Mouse (Mus musculus): ENCODE measurements at regions not wholly inside any gene's neighbourhood (a gene's known extent, or its start where the extent isn't known, plus 50 kb on each side); places are given as distances from the start of the nearest gene placed in this dataset.

DNA sequence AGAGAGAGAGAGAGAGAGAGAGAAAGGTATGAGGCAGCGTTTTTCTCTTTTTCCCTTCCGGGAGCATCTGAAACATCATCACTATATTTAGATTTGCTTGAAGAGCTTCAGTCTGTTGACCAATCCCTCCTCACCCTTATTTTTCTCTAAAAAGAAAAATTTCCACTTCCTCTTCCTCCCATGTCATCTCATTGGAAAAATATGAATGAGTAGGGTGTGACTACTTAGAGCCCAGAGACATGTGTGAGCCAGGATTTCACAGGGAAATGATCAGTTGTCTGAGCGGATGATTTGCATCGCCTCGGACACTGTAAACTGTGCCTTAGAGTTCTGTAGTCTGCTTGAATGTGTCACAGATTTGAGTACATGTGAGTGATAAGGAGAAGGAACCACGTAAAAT, 111.3 kb upstream of the Ptger4 start:
- in situ Hi-C loops (cut with MboI; ENCODE audit: unreplicated experiment in 2 of 2), result no loop called here

GRCm38 (mm10) chr15:5354328-5354727, 110.3 kb upstream of the Ptger4 start:
- in situ Hi-C loops (cut with MboI; ENCODE audit: unreplicated experiment in 2 of 2), result no loop called here

- in situ Hi-C loops (cut with MboI; ENCODE audit: unreplicated experiment in 2 of 2), result no loop called here
Observed at GRCm38 (mm10) chr15:5348881-5349280, 104.9 kb upstream of the Ptger4 start.

- in situ Hi-C loops (cut with MboI; ENCODE audit: unreplicated experiment in 2 of 2), result no loop called here
Observed at GRCm38 (mm10) chr15:5347674-5348073, 103.7 kb upstream of the Ptger4 start.

DNA sequence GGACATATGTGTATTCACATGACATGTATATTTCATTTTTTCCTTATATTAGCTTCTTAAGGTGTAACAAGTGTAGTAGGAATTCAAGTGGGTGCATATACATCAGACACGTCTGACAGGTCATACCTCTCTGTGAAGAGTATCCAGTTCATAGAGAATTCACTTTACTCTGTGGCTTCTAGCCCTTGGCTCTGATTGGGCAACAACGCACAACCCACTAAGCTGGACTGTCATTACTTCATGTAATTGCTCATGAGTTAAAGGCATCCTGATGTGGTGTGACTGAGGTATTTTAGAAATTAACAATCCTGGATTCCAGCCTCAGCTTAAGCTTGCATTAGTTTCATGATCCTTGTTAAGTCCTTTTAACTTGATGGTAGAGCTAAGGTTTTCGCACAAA, 103.0 kb upstream of the Ptger4 start:
- in situ Hi-C loops (cut with MboI; ENCODE audit: unreplicated experiment in 2 of 2), result no loop called here

GRCm38 (mm10) chr15:5343794-5344193, 99.8 kb upstream of the Ptger4 start:
- in situ Hi-C loops (cut with MboI; ENCODE audit: unreplicated experiment in 2 of 2), result no loop called here

DNA sequence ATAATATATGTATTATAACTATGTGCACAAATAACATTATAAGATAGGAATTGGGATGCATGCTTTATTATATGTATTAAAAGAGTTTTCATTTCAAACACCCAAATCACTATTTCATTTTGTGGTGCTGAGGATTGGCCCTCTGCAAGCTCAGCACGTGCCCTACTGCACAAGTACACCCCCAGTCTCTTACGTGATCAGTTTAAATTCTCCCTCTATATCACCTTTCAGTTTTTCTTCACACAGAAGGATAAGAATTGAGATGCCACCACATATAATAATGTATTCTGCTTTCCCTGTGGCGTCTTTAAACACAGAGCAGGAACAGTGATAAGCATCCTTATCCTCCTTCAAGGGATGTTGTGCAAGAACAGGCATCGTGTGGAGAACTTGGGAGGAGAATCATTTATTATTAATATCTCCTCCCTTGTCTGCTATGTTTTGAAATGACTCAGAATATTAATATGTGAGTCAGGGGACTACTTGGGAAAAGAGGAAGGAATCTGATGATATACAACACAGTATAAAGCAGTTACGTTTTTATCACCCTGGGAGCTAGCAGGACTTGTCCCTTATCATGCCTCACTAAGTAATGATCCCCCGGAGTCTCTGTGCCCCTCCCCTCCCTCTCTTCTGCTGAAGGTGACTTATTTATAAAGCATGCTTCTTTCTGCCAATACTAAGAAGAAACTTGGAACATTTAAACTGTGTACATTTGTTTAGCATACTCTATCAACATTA, 91.7 kb upstream of the Ptger4 start:
- in situ Hi-C loops (cut with MboI; ENCODE audit: unreplicated experiment in 2 of 2), result no loop called here

DNA sequence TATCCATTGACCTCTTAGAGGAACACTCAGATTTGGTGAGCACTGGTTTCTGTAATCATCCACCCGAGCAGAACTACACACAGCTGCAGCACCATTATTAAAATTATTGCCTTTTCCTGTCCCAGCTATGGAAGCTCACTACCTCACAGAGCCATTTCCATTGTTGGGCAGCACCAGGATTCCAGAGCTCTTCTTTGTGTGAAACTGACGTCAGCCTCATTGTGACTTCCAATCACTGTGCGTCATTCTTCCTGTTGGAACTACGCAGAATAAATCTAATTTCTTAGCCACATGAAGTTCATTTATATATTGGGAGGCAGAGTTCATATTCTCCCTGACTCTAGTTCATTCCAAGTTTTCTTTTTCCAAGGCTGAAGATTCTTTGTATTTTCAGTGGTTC, 83.0 kb upstream of the Ptger4 start:
- in situ Hi-C loops (cut with MboI; ENCODE audit: unreplicated experiment in 2 of 2), result no loop called here

GRCm38 (mm10) chr15:5321691-5322090, 77.7 kb upstream of the Ptger4 start:
- in situ Hi-C loops (cut with MboI; ENCODE audit: unreplicated experiment in 2 of 2), result no loop called here

GRCm38 (mm10) chr15:5312231-5312630, 68.2 kb upstream of the Ptger4 start:
- in situ Hi-C loops (cut with MboI; ENCODE audit: unreplicated experiment in 2 of 2), result loop anchor here in 1 of 2 experiments (5.0 kb wide), 1 partner anchor 90 kb away; no protein-coding TSS in a partner anchor

DNA sequence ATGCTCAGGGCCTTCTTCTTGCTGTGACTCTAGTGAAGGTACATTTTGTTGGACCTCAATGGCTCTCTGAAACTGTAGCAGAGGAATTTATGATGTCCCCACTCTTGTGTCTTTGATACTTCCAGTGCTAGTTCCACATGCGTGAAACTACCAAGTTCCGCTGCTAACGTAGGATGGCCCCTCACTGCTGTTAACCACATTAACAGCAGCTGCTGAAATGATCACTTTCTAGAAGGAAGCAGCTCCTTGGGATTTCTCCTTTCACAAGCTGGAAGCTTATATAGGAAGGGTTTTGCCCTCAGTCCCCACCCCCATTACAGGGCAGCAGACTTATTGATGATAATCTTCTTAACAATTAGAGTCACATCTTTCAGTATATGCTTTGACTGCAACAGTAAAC, 66.0 kb upstream of the Ptger4 start:
- in situ Hi-C loops (cut with MboI; ENCODE audit: unreplicated experiment in 2 of 2), result loop anchor here in 1 of 2 experiments (5.0 kb wide), 1 partner anchor 92 kb away; no protein-coding TSS in a partner anchor

DNA sequence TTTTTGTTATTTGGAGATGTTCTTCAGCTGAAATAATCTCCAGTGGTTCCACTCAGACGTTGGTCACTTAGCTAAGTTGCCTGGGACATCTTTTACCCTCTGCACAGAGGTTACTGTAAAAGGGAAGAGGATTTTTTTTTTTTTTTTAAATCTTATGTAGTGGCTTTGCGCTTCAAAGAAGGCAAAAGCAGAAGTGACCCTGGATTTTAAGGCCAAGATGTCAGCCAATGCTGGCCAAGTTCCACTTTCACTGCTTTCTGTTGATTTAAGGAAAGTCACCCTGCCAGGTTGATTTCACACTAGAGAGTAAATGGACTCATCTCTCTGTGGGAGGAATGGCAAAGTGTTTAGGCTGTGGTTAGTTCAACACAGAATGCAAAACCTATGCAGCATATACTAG, 58.4 kb upstream of the Ptger4 start:
- in situ Hi-C loops (cut with MboI; ENCODE audit: unreplicated experiment in 2 of 2), result loop anchor here in 1 of 2 experiments (10.0 kb wide), 1 partner anchor 58 kb away; the partner anchor contains the start of gene Ptger4

GRCm38 (mm10) chr15:5299807-5300206, 55.8 kb upstream of the Ptger4 start:
- in situ Hi-C loops (cut with MboI; ENCODE audit: unreplicated experiment in 2 of 2), result loop anchor here (10.0 kb wide), 2 partner anchors 55 to 115 kb away; partner anchors contain the start of gene Ptger4 (in 1 of the 2)

GRCm38 (mm10) chr15:5296949-5297348, 53.0 kb upstream of the Ptger4 start:
- in situ Hi-C loops (cut with MboI; ENCODE audit: unreplicated experiment in 2 of 2), result loop anchor here in 1 of 2 experiments (10.0 kb wide), 1 partner anchor 118 kb away; no protein-coding TSS in a partner anchor

Data from v-Abl transformed pro-B cells (cell line).